Mouse (Mus musculus): Measurements from ENCODE around the gene Sycp2l. TPM values are rescaled to one million over a fixed set of nuclear protein-coding genes. Genes with fewer than 3 reads are reported as not detected.

The Sycp2l gene
- polyA plus RNA-seq, 1 experiment from 2014 or later, result 0.08 TPM

DNA sequence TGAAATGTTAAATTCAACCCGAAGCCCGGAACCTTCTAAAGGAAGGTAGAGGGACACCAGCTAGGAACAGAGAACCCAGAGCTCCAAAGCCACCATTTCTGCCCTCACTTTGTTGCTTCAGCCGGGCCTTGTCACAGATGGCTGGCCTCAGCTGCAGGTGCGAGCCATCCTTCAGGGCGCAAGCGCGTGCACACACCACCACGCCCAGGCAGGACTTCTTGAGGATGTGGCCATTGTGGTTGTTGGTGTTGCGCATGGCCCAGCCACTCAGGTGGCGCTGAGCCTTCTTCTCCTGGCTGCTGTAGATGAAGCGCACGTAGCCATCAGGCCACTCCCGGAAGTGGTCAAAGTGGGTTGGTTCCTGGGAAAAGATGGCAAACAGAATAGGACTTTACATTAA lies 8.6 kb upstream of the Sycp2l start:
- H3K9ac ChIP-seq (ENCODE audit: low read length), result no peak overlapping the region
- H3K27me3 ChIP-seq (replicated peaks; ENCODE audit: control insufficient read depth, insufficient read depth, low read length), result no peaks in the 10 kb centered on the region
- no peak overlapping the region for H3K27ac ChIP-seq (ENCODE audit: low read depth, low read length)
- no peaks in the 10 kb centered on the region for H3K9me3 ChIP-seq (replicated peaks; ENCODE audit: control insufficient read depth, low read length)
- ATAC-seq (no peak), DNase-seq (ENCODE audit: low spot score) (no peak)
- 95% methylated on average over 13 of the region's 13 CpGs for WGBS
- H3K4me3 ChIP-seq (ENCODE audit: low read depth, low read length), result no peak overlapping the region
- H3K4me2 ChIP-seq (ENCODE audit: low read length), result no peak overlapping the region
- no peaks in the 10 kb centered on the region for H3K36me3 ChIP-seq (ENCODE audit: control insufficient read depth, insufficient read depth, low read length)
- H3K4me1 ChIP-seq (ENCODE audit: control insufficient read depth, insufficient read depth, low read length), result no peaks in the 10 kb centered on the region

DNA sequence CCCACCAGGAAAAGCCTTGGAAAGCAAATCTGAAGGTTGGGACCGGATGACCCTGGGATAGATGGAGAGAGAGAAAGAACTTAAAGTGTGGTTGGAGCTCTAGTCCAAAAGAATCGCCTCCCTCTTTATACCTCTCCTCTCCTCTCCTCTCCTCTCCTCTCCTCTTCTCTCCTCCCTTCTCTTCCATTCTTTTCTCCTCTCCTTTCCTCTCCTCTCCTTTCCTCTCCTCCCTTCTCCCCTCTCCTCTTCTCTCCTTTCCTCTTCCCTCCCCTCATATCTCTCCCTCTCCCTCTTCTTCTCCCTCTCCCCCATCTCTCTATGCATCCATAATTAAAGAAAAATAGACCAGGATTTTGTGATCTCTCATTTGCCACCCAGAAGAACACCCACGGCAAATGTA lies 3.2 kb upstream of the Sycp2l start, which contains the start of gene Gcm2:
Gene Gcm2 (minus strand): TSS at position 101 of the 400 bp plus-strand sequence.
- Histone ChIP-seq H3K36me3 (ENCODE audit: control insufficient read depth, insufficient read depth, low read length) (no peaks in the 10 kb centered on the region), H3K27ac (ENCODE audit: low read depth, low read length) (no peak within 1 kb of the TSS), H3K27me3 (replicated peaks; ENCODE audit: control insufficient read depth, insufficient read depth, low read length) (peaks cover 4% of the 10 kb centered on the region; the same call in 1 of the 2 replicates), H3K9ac (ENCODE audit: low read length) (no peak within 1 kb of the TSS), H3K9me3 (replicated peaks; ENCODE audit: control insufficient read depth, low read length) (no peaks in the 10 kb centered on the region), H3K4me3 (ENCODE audit: low read depth, low read length) (no peak within 1 kb of the TSS), H3K4me1 (ENCODE audit: control insufficient read depth, insufficient read depth, low read length) (no peaks in the 10 kb centered on the region), H3K4me2 (ENCODE audit: low read length) (no peak within 1 kb of the TSS)
- DNase-seq (ENCODE audit: low spot score), result no peak
- no peak for ATAC-seq
- WGBS, result 64% methylated on average over 3 of the region's 3 CpGs

DNA sequence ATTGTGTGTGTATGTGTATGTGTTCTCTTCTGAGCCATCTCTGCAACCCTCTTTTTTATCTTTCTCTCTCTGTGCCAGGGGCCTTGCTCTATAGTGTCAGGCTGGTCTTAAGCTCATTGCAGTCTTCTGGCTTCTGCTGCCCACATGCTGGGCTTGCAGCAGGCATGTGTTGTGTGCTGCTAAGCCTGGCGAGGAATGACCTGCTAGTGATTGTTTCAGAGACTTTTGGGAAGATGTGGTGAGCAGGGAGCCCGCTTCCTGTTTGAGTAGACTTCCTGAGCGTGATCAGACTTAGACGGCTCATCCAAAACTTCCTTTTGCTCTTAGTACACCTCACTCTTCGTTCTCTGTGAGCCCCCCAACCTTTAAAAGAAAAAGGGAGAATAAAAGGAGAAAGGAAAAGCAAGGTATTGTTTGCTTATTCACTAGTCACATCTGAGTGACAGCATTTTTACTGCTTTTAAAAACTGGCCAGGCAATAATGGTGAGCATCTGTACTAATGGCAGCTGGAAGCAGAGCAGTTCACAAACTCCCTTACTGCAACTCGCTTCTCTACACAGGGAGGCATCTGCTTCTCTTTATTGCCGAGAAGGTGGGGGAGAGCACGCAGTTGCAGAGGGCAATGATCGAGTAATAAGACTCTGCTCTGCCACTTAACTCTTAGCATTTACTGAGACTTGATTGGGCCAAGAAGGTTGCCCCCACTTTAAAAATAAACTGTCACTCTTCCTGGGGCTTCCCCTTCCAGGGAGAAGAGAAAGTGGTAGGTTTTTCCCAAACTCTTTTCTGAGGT lies 5.2 kb downstream of the Sycp2l start:
- H3K9ac ChIP-seq (ENCODE audit: low read length), result no peak overlapping the region
- no peak overlapping the region for H3K4me3 ChIP-seq (ENCODE audit: low read depth, low read length)
- DNase-seq (ENCODE audit: low spot score) (no peak), ATAC-seq (no peak)
- WGBS, result 43% methylated on average over 9 of the region's 9 CpGs
- no peaks in the 10 kb centered on the region for H3K36me3 ChIP-seq (ENCODE audit: control insufficient read depth, insufficient read depth, low read length)
- H3K27ac ChIP-seq (ENCODE audit: low read depth, low read length), result no peak overlapping the region
- no peak overlapping the region for H3K4me2 ChIP-seq (ENCODE audit: low read length)
- no peaks in the 10 kb centered on the region for H3K4me1 ChIP-seq (ENCODE audit: control insufficient read depth, insufficient read depth, low read length)
- peaks cover 4% of the 10 kb centered on the region; the same call in 1 of the 2 replicates for H3K27me3 ChIP-seq (replicated peaks; ENCODE audit: control insufficient read depth, insufficient read depth, low read length)
- H3K9me3 ChIP-seq (replicated peaks; ENCODE audit: control insufficient read depth, low read length), result no peaks in the 10 kb centered on the region

- peak; percentile 65 for DNase-seq (ENCODE audit: low spot score)
- H3K9ac ChIP-seq (ENCODE audit: low read length), result no peak overlapping the region
- 55% methylated on average over 6 of the region's 6 CpGs for WGBS
- no peak overlapping the region for H3K4me3 ChIP-seq (ENCODE audit: low read depth, low read length)
- H3K9me3 ChIP-seq (replicated peaks; ENCODE audit: control insufficient read depth, low read length), result no peaks in the 10 kb centered on the region
- H3K36me3 ChIP-seq (ENCODE audit: control insufficient read depth, insufficient read depth, low read length), result no peaks in the 10 kb centered on the region
- no peaks in the 10 kb centered on the region for H3K4me1 ChIP-seq (ENCODE audit: control insufficient read depth, insufficient read depth, low read length)
- no peaks in the 10 kb centered on the region for H3K27me3 ChIP-seq (replicated peaks; ENCODE audit: control insufficient read depth, insufficient read depth, low read length)
- H3K4me2 ChIP-seq (ENCODE audit: low read length), result no peak overlapping the region
- no peak for ATAC-seq
- H3K27ac ChIP-seq (ENCODE audit: low read depth, low read length), result no peak overlapping the region
These were observed 9.6 kb downstream of the Sycp2l start for GRCm38 (mm10) chr13:41123666-41124225.

- no peaks in the 10 kb centered on the region for H3K36me3 ChIP-seq (ENCODE audit: control insufficient read depth, insufficient read depth, low read length)
- no peak overlapping the region for H3K27ac ChIP-seq (ENCODE audit: low read depth, low read length)
- H3K9me3 ChIP-seq (replicated peaks; ENCODE audit: control insufficient read depth, low read length), result no peaks in the 10 kb centered on the region
- no peak for ATAC-seq
- H3K27me3 ChIP-seq (replicated peaks; ENCODE audit: control insufficient read depth, insufficient read depth, low read length), result no peaks in the 10 kb centered on the region
- DNase-seq (ENCODE audit: low spot score), result no peak
- no peaks in the 10 kb centered on the region for H3K4me1 ChIP-seq (ENCODE audit: control insufficient read depth, insufficient read depth, low read length)
- H3K9ac ChIP-seq (ENCODE audit: low read length), result no peak overlapping the region
- H3K4me3 ChIP-seq (ENCODE audit: low read depth, low read length), result no peak overlapping the region
- WGBS, result 86% methylated on average over 8 of the region's 8 CpGs
- H3K4me2 ChIP-seq (ENCODE audit: low read length), result no peak overlapping the region
These were observed 14.2 kb downstream of the Sycp2l start for GRCm38 (mm10) chr13:41128326-41128725.

DNA sequence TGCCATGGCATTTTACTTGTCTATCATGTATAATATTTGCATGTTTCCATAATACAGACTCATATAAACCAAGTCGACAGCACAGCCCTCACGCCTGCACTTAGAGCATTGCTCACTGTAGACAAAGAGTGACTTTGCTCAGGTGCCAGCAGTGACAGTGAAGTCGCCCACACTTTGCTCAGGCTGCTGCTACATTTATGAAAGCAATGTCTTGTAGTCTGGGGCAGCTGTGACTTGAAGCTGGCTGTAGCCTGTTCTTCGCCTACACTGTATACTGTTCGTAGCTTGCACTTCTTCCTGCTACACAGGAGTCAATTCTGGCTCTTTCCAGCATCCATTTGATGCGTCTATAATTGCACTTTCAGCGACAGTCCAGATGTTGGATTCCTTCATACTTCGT lies 15.0 kb downstream of the Sycp2l start:
- ATAC-seq (no peak), DNase-seq (ENCODE audit: low spot score) (no peak)
- WGBS, result 85% methylated on average over 8 of the region's 8 CpGs
- Histone ChIP-seq H3K4me2 (ENCODE audit: low read length) (no peak overlapping the region), H3K4me1 (ENCODE audit: control insufficient read depth, insufficient read depth, low read length) (no peaks in the 10 kb centered on the region), H3K36me3 (ENCODE audit: control insufficient read depth, insufficient read depth, low read length) (no peaks in the 10 kb centered on the region), H3K9me3 (replicated peaks; ENCODE audit: control insufficient read depth, low read length) (no peaks in the 10 kb centered on the region), H3K4me3 (ENCODE audit: low read depth, low read length) (no peak overlapping the region), H3K27ac (ENCODE audit: low read depth, low read length) (no peak overlapping the region), H3K27me3 (replicated peaks; ENCODE audit: control insufficient read depth, insufficient read depth, low read length) (no peaks in the 10 kb centered on the region), H3K9ac (ENCODE audit: low read length) (no peak overlapping the region)

DNA sequence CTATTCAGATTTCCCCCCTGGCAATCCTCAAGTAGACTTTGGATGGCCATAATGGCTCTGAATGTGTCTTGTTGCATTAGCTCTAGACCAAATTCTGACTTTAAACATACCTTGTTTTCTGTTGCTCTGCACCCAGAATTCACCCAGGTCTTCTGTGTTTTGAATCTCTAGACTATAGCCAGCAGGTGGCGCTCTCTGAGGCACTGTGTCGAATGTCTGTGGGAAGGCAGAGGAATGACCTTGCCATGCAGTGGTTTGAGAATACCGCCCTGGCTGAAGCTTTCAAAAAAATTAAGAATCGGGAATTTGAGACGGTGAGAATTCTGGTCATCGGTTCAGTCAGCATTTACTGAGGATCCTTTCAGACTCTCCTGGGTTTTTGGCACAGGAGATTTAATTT lies 20.8 kb downstream of the Sycp2l start:
- Histone ChIP-seq H3K4me3 (ENCODE audit: low read depth, low read length) (no peak overlapping the region), H3K9ac (ENCODE audit: low read length) (no peak overlapping the region), H3K36me3 (ENCODE audit: control insufficient read depth, insufficient read depth, low read length) (no peaks in the 10 kb centered on the region), H3K9me3 (replicated peaks; ENCODE audit: control insufficient read depth, low read length) (no peaks in the 10 kb centered on the region), H3K27ac (ENCODE audit: low read depth, low read length) (no peak overlapping the region), H3K27me3 (replicated peaks; ENCODE audit: control insufficient read depth, insufficient read depth, low read length) (no peaks in the 10 kb centered on the region), H3K4me2 (ENCODE audit: low read length) (no peak overlapping the region), H3K4me1 (ENCODE audit: control insufficient read depth, insufficient read depth, low read length) (no peaks in the 10 kb centered on the region)
- peak; percentile 87 for DNase-seq (ENCODE audit: low spot score)
- no peak for ATAC-seq
- WGBS, result 9% methylated on average over 6 of the region's 6 CpGs

DNA sequence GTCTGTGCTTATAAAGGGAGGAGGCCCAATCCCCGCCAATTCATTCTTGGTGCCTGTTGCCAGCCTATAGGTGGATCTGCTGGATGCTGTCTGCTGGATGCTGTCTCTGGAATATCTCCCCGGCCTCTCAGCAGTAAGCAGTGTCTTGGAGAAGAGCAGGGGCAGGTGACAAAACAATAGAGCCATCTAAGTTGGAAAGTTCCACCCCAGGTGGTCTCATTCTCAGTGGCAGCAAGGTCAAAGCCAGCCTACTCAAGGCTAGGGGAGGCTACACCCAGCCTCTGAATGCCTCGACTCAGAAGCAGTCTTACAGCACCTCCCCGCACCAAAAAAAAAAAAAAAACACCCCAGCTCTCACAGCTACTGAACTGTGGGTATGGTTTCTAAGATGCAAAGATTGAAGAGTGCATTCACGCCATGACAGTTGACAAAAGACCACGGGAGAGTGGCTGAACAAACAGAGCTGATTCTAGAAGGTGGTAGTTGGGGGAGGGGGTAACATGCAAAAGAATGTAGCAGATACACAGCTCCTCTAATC lies 31.4 kb downstream of the Sycp2l start:
- no peak for DNase-seq (ENCODE audit: low spot score)

DNA sequence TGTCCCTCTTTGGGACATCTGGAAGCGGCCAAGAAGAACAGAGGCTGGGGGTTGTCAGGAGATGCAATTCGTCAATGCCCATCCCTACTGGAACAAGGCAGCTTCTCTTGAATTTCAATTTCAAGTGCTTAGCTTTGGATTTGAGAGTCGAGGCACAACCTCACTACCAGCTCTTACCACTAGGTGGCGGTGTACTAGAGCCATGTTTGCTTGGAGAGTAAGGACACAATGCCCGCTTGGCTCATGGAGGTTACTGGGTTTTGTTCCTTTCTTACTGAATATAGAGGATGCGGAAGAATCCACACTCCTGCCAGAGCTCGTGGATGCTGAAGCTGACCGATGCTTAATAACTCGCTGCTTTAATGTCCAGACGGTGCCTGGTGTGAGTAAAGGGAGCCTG lies 32.2 kb downstream of the Sycp2l start:
- no peaks in the 10 kb centered on the region for H3K9me3 ChIP-seq (replicated peaks; ENCODE audit: control insufficient read depth, low read length)
- no peaks in the 10 kb centered on the region for H3K36me3 ChIP-seq (ENCODE audit: control insufficient read depth, insufficient read depth, low read length)
- no peak overlapping the region for H3K9ac ChIP-seq (ENCODE audit: low read length)
- no peak overlapping the region for H3K4me3 ChIP-seq (ENCODE audit: low read depth, low read length)
- WGBS, result 78% methylated on average over 10 of the region's 10 CpGs
- no peaks in the 10 kb centered on the region for H3K27me3 ChIP-seq (replicated peaks; ENCODE audit: control insufficient read depth, insufficient read depth, low read length)
- no peak overlapping the region for H3K4me2 ChIP-seq (ENCODE audit: low read length)
- DNase-seq (ENCODE audit: low spot score) (peak; percentile 62), ATAC-seq (no peak)
- H3K27ac ChIP-seq (ENCODE audit: low read depth, low read length), result no peak overlapping the region
- H3K4me1 ChIP-seq (ENCODE audit: control insufficient read depth, insufficient read depth, low read length), result no peaks in the 10 kb centered on the region

More for the DNA sequence above, 31.4 kb downstream of the Sycp2l start:
- Histone ChIP-seq H3K4me2 (ENCODE audit: low read length) (no peak overlapping the region), H3K4me1 (ENCODE audit: control insufficient read depth, insufficient read depth, low read length) (no peaks in the 10 kb centered on the region), H3K9ac (ENCODE audit: low read length) (no peak overlapping the region), H3K9me3 (replicated peaks; ENCODE audit: control insufficient read depth, low read length) (no peaks in the 10 kb centered on the region), H3K27ac (ENCODE audit: low read depth, low read length) (no peak overlapping the region), H3K36me3 (ENCODE audit: control insufficient read depth, insufficient read depth, low read length) (no peaks in the 10 kb centered on the region), H3K27me3 (replicated peaks; ENCODE audit: control insufficient read depth, insufficient read depth, low read length) (no peaks in the 10 kb centered on the region), H3K4me3 (ENCODE audit: low read depth, low read length) (no peak overlapping the region)
- WGBS, result 75% methylated on average over 6 of the region's 6 CpGs
- ATAC-seq, result no peak

Data from forebrain, embryonic 14.5 days (tissue).